Mouse (Mus musculus): Measurements from ENCODE around the gene Tbk1. TPM values are rescaled to one million over a fixed set of nuclear protein-coding genes. Genes with fewer than 3 reads are reported as not detected.

Gene Tbk1
- total RNA-seq, 1 experiment = 25.7 TPM

DNA sequence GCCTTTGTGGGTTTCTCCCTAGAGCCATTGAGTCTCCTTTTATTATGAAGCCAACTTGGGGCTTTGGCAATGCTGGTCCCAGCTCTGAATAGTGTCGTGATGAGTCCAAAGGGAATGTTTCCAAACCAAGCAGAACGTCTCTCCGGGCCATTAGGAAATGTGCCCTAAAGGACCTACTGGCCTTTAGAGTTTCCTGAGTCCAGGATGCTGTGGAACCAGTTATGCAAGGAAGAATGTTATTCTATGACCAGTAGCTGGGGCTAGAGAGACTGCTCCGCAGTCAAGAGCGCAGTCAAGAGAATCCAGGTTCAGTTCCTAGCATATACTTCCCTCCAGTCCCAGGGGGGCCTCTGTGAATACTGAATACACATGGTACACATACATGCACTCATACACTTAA, 86.6 kb downstream of the Tbk1 start:
- Histone ChIP-seq H3K36me3 (ENCODE audit: control insufficient read depth, insufficient read depth, low read length, poor library complexity, severe bottlenecking) (no peaks in the 10 kb centered on the region), H3K4me3 (ENCODE audit: insufficient read depth in 1 of 2, low read depth in 1 of 2, low read length in 2 of 2, poor library complexity in 1 of 2, severe bottlenecking in 1 of 2) (no peak overlapping the region), H3K9me3 (ENCODE audit: control insufficient read depth, insufficient read depth, low read depth, low read length) (no peaks in the 10 kb centered on the region), H3K27ac (ENCODE audit: insufficient read depth, low read depth, low read length, poor library complexity, severe bottlenecking) (peak overlapping the region; percentile 1; the same call in 1 of the 2 replicates), H3K4me1 (ENCODE audit: control insufficient read depth in 2 of 2, insufficient read depth in 2 of 2, low read length in 2 of 2, poor library complexity in 1 of 2) (peaks cover 9 to 28% of the 10 kb centered on the region in 2 experiments; a peak in 3 of 4 replicates), H3K9ac (ENCODE audit: insufficient read depth, low read depth, low read length, poor library complexity, severe bottlenecking) (0 out of 2 replicates have a peak overlapping the region, but pooled peaks have one; percentile 37)
- TF ChIP-seq CHD2 (IDR thresholded peaks at IDR 0.05; ENCODE audit: low read depth, low read length) (no peak), ZC3H11A (IDR thresholded peaks at IDR 0.05; ENCODE audit: borderline replicate concordance, low read depth, low read length) (no peak), ZNF384 (IDR thresholded peaks at IDR 0.05; ENCODE audit: low read depth, low read length) (no peak), MAFK (IDR thresholded peaks at IDR 0.05; ENCODE audit: insufficient read depth, low read depth, low read length) (no peak), HCFC1 (IDR thresholded peaks at IDR 0.05; ENCODE audit: borderline replicate concordance, insufficient read depth, low read length) (no peak)
- in situ Hi-C loops (cut with MboI; ENCODE audit: low sequenced_read_pairs in 2 of 2, unreplicated experiment in 2 of 2) = no loop called here
- no peak for DNase-seq (ENCODE audit: low read depth, low spot score)

DNA sequence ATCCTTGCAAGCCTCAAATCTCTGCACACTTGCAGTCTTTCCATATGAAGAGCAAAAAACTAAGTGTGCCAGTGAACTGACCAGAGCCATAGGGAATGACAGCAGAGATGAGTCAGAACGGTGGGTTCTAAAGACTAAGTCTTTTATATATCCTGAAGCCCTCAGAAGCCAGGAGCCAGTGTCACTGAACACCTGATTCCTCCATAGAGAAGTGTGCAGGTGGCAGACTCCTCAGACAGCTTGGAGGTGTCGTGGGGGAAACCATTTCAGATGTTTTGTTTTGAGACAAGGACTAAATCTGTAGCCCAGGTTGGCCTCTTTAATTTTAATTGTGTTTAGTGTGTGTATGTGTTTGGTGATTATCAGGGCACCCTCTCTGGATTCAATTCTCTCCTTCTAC, 87.5 kb downstream of the Tbk1 start:
- no peaks in the 10 kb centered on the region for H3K36me3 ChIP-seq (ENCODE audit: control insufficient read depth, insufficient read depth, low read length, poor library complexity, severe bottlenecking)
- no peaks in the 10 kb centered on the region for H3K9me3 ChIP-seq (ENCODE audit: control insufficient read depth, insufficient read depth, low read depth, low read length)
- no peak for DNase-seq (ENCODE audit: low read depth, low spot score)
- no peak overlapping the region for H3K27ac ChIP-seq (ENCODE audit: insufficient read depth, low read depth, low read length, poor library complexity, severe bottlenecking)
- H3K9ac ChIP-seq (ENCODE audit: insufficient read depth, low read depth, low read length, poor library complexity, severe bottlenecking) = no peak overlapping the region
- no peak overlapping the region for H3K4me3 ChIP-seq (ENCODE audit: insufficient read depth in 1 of 2, low read depth in 1 of 2, low read length in 2 of 2, poor library complexity in 1 of 2, severe bottlenecking in 1 of 2)
- TF ChIP-seq ZNF384 (IDR thresholded peaks at IDR 0.05; ENCODE audit: low read depth, low read length) = no peak
- no peak for TF ChIP-seq HCFC1 (IDR thresholded peaks at IDR 0.05; ENCODE audit: borderline replicate concordance, insufficient read depth, low read length)
- no peak for TF ChIP-seq CHD2 (IDR thresholded peaks at IDR 0.05; ENCODE audit: low read depth, low read length)
- TF ChIP-seq MAFK (IDR thresholded peaks at IDR 0.05; ENCODE audit: insufficient read depth, low read depth, low read length) = no peak
- in situ Hi-C loops (cut with MboI; ENCODE audit: low sequenced_read_pairs in 2 of 2, unreplicated experiment in 2 of 2) = no loop called here
- H3K4me1 ChIP-seq (ENCODE audit: control insufficient read depth in 2 of 2, insufficient read depth in 2 of 2, low read length in 2 of 2, poor library complexity in 1 of 2) = peaks cover 6 to 30% of the 10 kb centered on the region in 2 experiments; a peak in 3 of 4 replicates

DNA sequence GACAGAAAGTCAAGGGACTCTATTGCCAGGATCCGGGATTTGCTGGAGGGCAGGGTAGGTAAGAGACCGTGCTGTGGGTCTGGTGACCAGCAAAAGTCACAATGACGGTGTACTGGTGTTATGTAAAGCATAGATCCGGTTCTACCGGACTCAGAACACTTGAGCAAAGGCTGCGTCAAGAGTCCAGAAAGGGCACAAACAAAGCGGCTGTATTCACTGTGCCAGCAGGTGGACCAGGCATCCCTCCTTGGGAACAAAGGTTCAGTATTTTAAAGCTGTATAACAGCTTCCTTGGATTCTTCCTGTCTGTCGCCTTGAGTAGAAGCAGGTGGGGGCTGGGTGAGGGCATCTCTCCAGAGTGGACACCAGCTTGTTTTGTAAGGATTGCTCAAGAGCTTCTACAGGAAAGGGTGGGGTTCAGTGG, 88.1 kb downstream of the Tbk1 start:
- DNase-seq (ENCODE audit: low read depth, low spot score) = no peak
- no peak for TF ChIP-seq MAFK (IDR thresholded peaks at IDR 0.05; ENCODE audit: insufficient read depth, low read depth, low read length)
- TF ChIP-seq HCFC1 (IDR thresholded peaks at IDR 0.05; ENCODE audit: borderline replicate concordance, insufficient read depth, low read length) = no peak
- no peak for TF ChIP-seq ZC3H11A (IDR thresholded peaks at IDR 0.05; ENCODE audit: borderline replicate concordance, low read depth, low read length)
- TF ChIP-seq CHD2 (IDR thresholded peaks at IDR 0.05; ENCODE audit: low read depth, low read length) = no peak
- TF ChIP-seq ZNF384 (IDR thresholded peaks at IDR 0.05; ENCODE audit: low read depth, low read length) = no peak
- H3K9ac ChIP-seq (ENCODE audit: insufficient read depth, low read depth, low read length, poor library complexity, severe bottlenecking) = peak overlapping the region; percentile 45
- no peak overlapping the region; a peak in 1 of 4 replicates for H3K4me3 ChIP-seq (ENCODE audit: insufficient read depth in 1 of 2, low read depth in 1 of 2, low read length in 2 of 2, poor library complexity in 1 of 2, severe bottlenecking in 1 of 2)
- no peaks in the 10 kb centered on the region for H3K36me3 ChIP-seq (ENCODE audit: control insufficient read depth, insufficient read depth, low read length, poor library complexity, severe bottlenecking)
- H3K9me3 ChIP-seq (ENCODE audit: control insufficient read depth, insufficient read depth, low read depth, low read length) = no peaks in the 10 kb centered on the region
- H3K4me1 ChIP-seq (ENCODE audit: control insufficient read depth in 2 of 2, insufficient read depth in 2 of 2, low read length in 2 of 2, poor library complexity in 1 of 2) = peaks cover 6 to 30% of the 10 kb centered on the region in 2 experiments; a peak in 3 of 4 replicates
- peak overlapping the region; percentile 71 for H3K27ac ChIP-seq (ENCODE audit: insufficient read depth, low read depth, low read length, poor library complexity, severe bottlenecking)
- in situ Hi-C loops (cut with MboI; ENCODE audit: low sequenced_read_pairs in 2 of 2, unreplicated experiment in 2 of 2) = no loop called here

DNA sequence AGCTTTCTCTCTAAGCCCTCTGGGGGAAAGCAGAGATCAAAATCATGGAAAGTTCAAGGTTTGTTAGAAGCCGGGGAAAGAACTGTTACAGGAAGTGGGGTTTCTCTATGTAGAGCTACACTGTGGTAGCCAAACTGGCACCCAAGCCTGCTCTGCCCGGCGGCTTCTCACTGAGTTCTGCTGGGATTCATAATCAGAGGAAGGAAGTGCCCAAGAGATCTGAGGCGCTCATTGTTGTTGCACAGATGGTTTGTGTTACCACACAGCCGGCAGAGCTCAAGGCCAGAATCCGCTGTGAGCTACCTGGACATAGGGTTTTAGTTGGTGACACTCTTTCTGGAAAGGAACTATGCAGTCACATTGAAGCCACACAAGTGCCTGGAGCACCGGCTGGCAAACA, 88.6 kb downstream of the Tbk1 start:
- Histone ChIP-seq H3K9me3 (ENCODE audit: control insufficient read depth, insufficient read depth, low read depth, low read length) (no peaks in the 10 kb centered on the region), H3K27ac (ENCODE audit: insufficient read depth, low read depth, low read length, poor library complexity, severe bottlenecking) (no peak overlapping the region), H3K9ac (ENCODE audit: insufficient read depth, low read depth, low read length, poor library complexity, severe bottlenecking) (no peak overlapping the region), H3K36me3 (ENCODE audit: control insufficient read depth, insufficient read depth, low read length, poor library complexity, severe bottlenecking) (no peaks in the 10 kb centered on the region), H3K4me1 (ENCODE audit: control insufficient read depth in 2 of 2, insufficient read depth in 2 of 2, low read length in 2 of 2, poor library complexity in 1 of 2) (peaks cover 6 to 30% of the 10 kb centered on the region in 2 experiments; a peak in 3 of 4 replicates), H3K4me3 (ENCODE audit: insufficient read depth in 1 of 2, low read depth in 1 of 2, low read length in 2 of 2, poor library complexity in 1 of 2, severe bottlenecking in 1 of 2) (no peak overlapping the region)
- in situ Hi-C loops (cut with MboI; ENCODE audit: low sequenced_read_pairs in 2 of 2, unreplicated experiment in 2 of 2) = no loop called here
- TF ChIP-seq CHD2 (IDR thresholded peaks at IDR 0.05; ENCODE audit: low read depth, low read length) (no peak), HCFC1 (IDR thresholded peaks at IDR 0.05; ENCODE audit: borderline replicate concordance, insufficient read depth, low read length) (no peak), MAFK (IDR thresholded peaks at IDR 0.05; ENCODE audit: insufficient read depth, low read depth, low read length) (no peak), ZC3H11A (IDR thresholded peaks at IDR 0.05; ENCODE audit: borderline replicate concordance, low read depth, low read length) (no peak), ZNF384 (IDR thresholded peaks at IDR 0.05; ENCODE audit: low read depth, low read length) (no peak)
- no peak for DNase-seq (ENCODE audit: low read depth, low spot score)

DNA sequence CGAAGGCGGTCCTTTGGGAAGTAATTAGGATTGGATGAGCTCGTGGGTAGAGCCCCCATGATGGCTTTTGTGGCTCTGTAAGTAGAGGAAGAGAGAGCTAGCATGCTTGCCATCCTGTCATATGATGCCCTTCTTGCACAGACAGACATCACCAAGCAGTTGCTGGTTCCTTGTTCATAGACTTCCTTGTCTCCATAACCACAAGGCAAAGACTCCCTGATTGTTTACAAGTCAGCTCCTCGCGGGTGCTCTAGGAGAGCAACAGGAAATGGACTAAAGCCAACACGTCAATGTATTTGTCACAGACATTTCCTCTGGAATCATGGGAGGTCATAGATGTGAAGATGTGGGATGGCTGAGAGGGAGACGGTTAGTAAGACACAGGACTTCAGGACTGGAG, 90.0 kb downstream of the Tbk1 start:
- peaks cover 6 to 30% of the 10 kb centered on the region in 2 experiments; a peak in 3 of 4 replicates for H3K4me1 ChIP-seq (ENCODE audit: control insufficient read depth in 2 of 2, insufficient read depth in 2 of 2, low read length in 2 of 2, poor library complexity in 1 of 2)
- no peak overlapping the region for H3K9ac ChIP-seq (ENCODE audit: insufficient read depth, low read depth, low read length, poor library complexity, severe bottlenecking)
- no peaks in the 10 kb centered on the region for H3K36me3 ChIP-seq (ENCODE audit: control insufficient read depth, insufficient read depth, low read length, poor library complexity, severe bottlenecking)
- in situ Hi-C loops (cut with MboI; ENCODE audit: low sequenced_read_pairs in 2 of 2, unreplicated experiment in 2 of 2) = no loop called here
- TF ChIP-seq HCFC1 (IDR thresholded peaks at IDR 0.05; ENCODE audit: borderline replicate concordance, insufficient read depth, low read length) (no peak), ZNF384 (IDR thresholded peaks at IDR 0.05; ENCODE audit: low read depth, low read length) (no peak), MAFK (IDR thresholded peaks at IDR 0.05; ENCODE audit: insufficient read depth, low read depth, low read length) (no peak), CHD2 (IDR thresholded peaks at IDR 0.05; ENCODE audit: low read depth, low read length) (no peak), ZC3H11A (IDR thresholded peaks at IDR 0.05; ENCODE audit: borderline replicate concordance, low read depth, low read length) (no peak)
- no peaks in the 10 kb centered on the region for H3K9me3 ChIP-seq (ENCODE audit: control insufficient read depth, insufficient read depth, low read depth, low read length)
- no peak overlapping the region for H3K27ac ChIP-seq (ENCODE audit: insufficient read depth, low read depth, low read length, poor library complexity, severe bottlenecking)
- DNase-seq (ENCODE audit: low read depth, low spot score) = no peak
- H3K4me3 ChIP-seq (ENCODE audit: insufficient read depth in 1 of 2, low read depth in 1 of 2, low read length in 2 of 2, poor library complexity in 1 of 2, severe bottlenecking in 1 of 2) = no peak overlapping the region

All from ES-E14 (cell line).